Mouse (Mus musculus) testis, adult 2 months (tissue): ENCODE results near the gene Cfap54. TPM values are rescaled to one million over a fixed set of nuclear protein-coding genes. Genes with fewer than 3 reads are reported as not detected.

ENCODE experiments used
- H3K27ac ChIP-seq: fragments of 200-500 bp; 2 replicates; pipeline ENCODE4 v1.5.1; 2012; ENCODE audit warnings: low read depth, low read length; ENCODE audit not compliant: control insufficient read depth, insufficient read depth
- H3K27me3 ChIP-seq: fragments of 200-500 bp; 2 replicates; pipeline ENCODE4 v1.6.1; 2012; ENCODE audit warnings: mild to moderate bottlenecking, low read length, moderate library complexity; ENCODE audit not compliant: control insufficient read depth, insufficient read depth
- H3K36me3 ChIP-seq: fragments of 200-500 bp; 2 replicates; pipeline ENCODE4 v1.6.1; 2012; ENCODE audit warnings: mild to moderate bottlenecking, low read length; ENCODE audit not compliant: control insufficient read depth, insufficient read depth
- H3K4me1 ChIP-seq: fragments of 200-500 bp; 2 replicates; pipeline ENCODE4 v1.6.1; 2012; ENCODE audit warnings: low read length; ENCODE audit not compliant: control insufficient read depth, insufficient read depth
- H3K4me3 ChIP-seq: fragments of 200-500 bp; 2 replicates; pipeline ENCODE4 v1.5.1; 2012; ENCODE audit warnings: low read depth, mild to moderate bottlenecking, low read length, moderate library complexity, mixed read lengths; ENCODE audit not compliant: control insufficient read depth
- CTCF ChIP-seq: fragments of 200-500 bp; IDR thresholded peaks from 2 replicates; pipeline ENCODE4 v1.5.1; 2012; ENCODE audit warnings: low read depth, mild to moderate bottlenecking, inconsistent platforms, low read length, moderate library complexity; ENCODE audit not compliant: control insufficient read depth, insufficient read depth, insufficient replicate concordance
- POLR2A ChIP-seq: fragments of 200-500 bp; IDR thresholded peaks from 2 replicates; pipeline ENCODE4 v1.6.1; 2012; ENCODE audit warnings: low read depth, mild to moderate bottlenecking, inconsistent platforms, low read length, moderate library complexity; ENCODE audit not compliant: control insufficient read depth
- polyA plus RNA-seq: library from polyadenylated mRNA; depleted of rRNA; stranded (reverse); fragments of >200 nt; gene quantifications from 2 replicates; pipeline ENCODE4 v1.2.3, GENCODE M21; 2012

The Cfap54 gene
- polyA plus RNA-seq, 1 experiment: 12.7 TPM

- H3K36me3 ChIP-seq: no peaks in the 10 kb centered on the region
- TF ChIP-seq CTCF (no peak), POLR2A (no peak)
- no peak overlapping the region for H3K27ac ChIP-seq
- H3K4me3 ChIP-seq: no peak overlapping the region
- H3K27me3 ChIP-seq: no peaks in the 10 kb centered on the region
- H3K4me1 ChIP-seq: no peaks in the 10 kb centered on the region
These were observed 174.2 kb downstream of the Cfap54 start for GRCm38 (mm10) chr10:92907246-92907645.

GRCm38 (mm10) chr10:92888466-92888865 lies 193.0 kb downstream of the Cfap54 start:
- Histone ChIP-seq H3K4me3 (no peak overlapping the region), H3K27me3 (no peaks in the 10 kb centered on the region), H3K4me1 (no peaks in the 10 kb centered on the region), H3K36me3 (no peaks in the 10 kb centered on the region), H3K27ac (no peak overlapping the region)
- no peak for TF ChIP-seq CTCF
- TF ChIP-seq POLR2A: no peak

- Histone ChIP-seq H3K27ac (no peak overlapping the region), H3K36me3 (no peaks in the 10 kb centered on the region; the same call in 1 of the 2 replicates), H3K27me3 (no peaks in the 10 kb centered on the region), H3K4me3 (no peak overlapping the region), H3K4me1 (no peaks in the 10 kb centered on the region)
- TF ChIP-seq CTCF (no peak), POLR2A (no peak)
These were observed 203.4 kb downstream of the Cfap54 start for GRCm38 (mm10) chr10:92878000-92878399.

- H3K27ac ChIP-seq: no peak overlapping the region
- H3K4me3 ChIP-seq: no peak overlapping the region
- no peaks in the 10 kb centered on the region for H3K27me3 ChIP-seq
- no peaks in the 10 kb centered on the region for H3K36me3 ChIP-seq
- H3K4me1 ChIP-seq: no peaks in the 10 kb centered on the region
- no peak for TF ChIP-seq POLR2A
These were observed 240.4 kb downstream of the Cfap54 start for GRCm38 (mm10) chr10:92840980-92841379.

- H3K27me3 ChIP-seq: no peaks in the 10 kb centered on the region
- H3K27ac ChIP-seq: no peak overlapping the region
- TF ChIP-seq CTCF (no peak), POLR2A (no peak)
- no peaks in the 10 kb centered on the region for H3K36me3 ChIP-seq
- H3K4me1 ChIP-seq: no peaks in the 10 kb centered on the region
- H3K4me3 ChIP-seq: no peak overlapping the region
These were observed 243.8 kb downstream of the Cfap54 start for GRCm38 (mm10) chr10:92837572-92837971.

- no peak overlapping the region for H3K27ac ChIP-seq
- no peaks in the 10 kb centered on the region for H3K27me3 ChIP-seq
- no peaks in the 10 kb centered on the region for H3K36me3 ChIP-seq
- no peak overlapping the region for H3K4me3 ChIP-seq
- H3K4me1 ChIP-seq: no peaks in the 10 kb centered on the region
- TF ChIP-seq POLR2A (no peak), CTCF (no peak)
These were observed 244.4 kb downstream of the Cfap54 start for GRCm38 (mm10) chr10:92837045-92837444.

- H3K27ac ChIP-seq: no peak overlapping the region
- H3K36me3 ChIP-seq: no peaks in the 10 kb centered on the region
- no peak overlapping the region for H3K4me3 ChIP-seq
- TF ChIP-seq CTCF (no peak), POLR2A (no peak)
- H3K27me3 ChIP-seq: no peaks in the 10 kb centered on the region
- H3K4me1 ChIP-seq: no peaks in the 10 kb centered on the region
These were observed 259.9 kb downstream of the Cfap54 start for GRCm38 (mm10) chr10:92821499-92821898.

GRCm38 (mm10) chr10:92818190-92818589 lies 263.2 kb downstream of the Cfap54 start:
- Histone ChIP-seq H3K27ac (no peak overlapping the region), H3K4me1 (no peaks in the 10 kb centered on the region), H3K4me3 (no peak overlapping the region), H3K36me3 (no peaks in the 10 kb centered on the region), H3K27me3 (no peaks in the 10 kb centered on the region)
- TF ChIP-seq CTCF (no peak), POLR2A (no peak)

GRCm38 (mm10) chr10:92816903-92817302 lies 264.5 kb downstream of the Cfap54 start:
- H3K4me1 ChIP-seq: no peaks in the 10 kb centered on the region
- TF ChIP-seq CTCF: no peak
- TF ChIP-seq POLR2A: no peak
- no peak overlapping the region for H3K4me3 ChIP-seq
- H3K36me3 ChIP-seq: no peaks in the 10 kb centered on the region
- H3K27ac ChIP-seq: no peak overlapping the region
- no peaks in the 10 kb centered on the region for H3K27me3 ChIP-seq
